Mouse (Mus musculus) stomach, adult 2 months (tissue): ENCODE measurements around the gene Tubgcp3. TPM values are rescaled to one million over a fixed set of nuclear protein-coding genes. Genes with fewer than 3 reads are reported as not detected.

Experiments
- polyA plus RNA-seq: library from polyadenylated mRNA; depleted of rRNA; stranded (reverse); fragments of >200 nt; gene quantifications from 2 replicates; pipeline ENCODE4 v1.2.3, GENCODE M21; 2012; rRNA removed

Gene Tubgcp3
- polyA plus RNA-seq: 11.0 and 20.8 TPM in 2 replicates

DNA sequence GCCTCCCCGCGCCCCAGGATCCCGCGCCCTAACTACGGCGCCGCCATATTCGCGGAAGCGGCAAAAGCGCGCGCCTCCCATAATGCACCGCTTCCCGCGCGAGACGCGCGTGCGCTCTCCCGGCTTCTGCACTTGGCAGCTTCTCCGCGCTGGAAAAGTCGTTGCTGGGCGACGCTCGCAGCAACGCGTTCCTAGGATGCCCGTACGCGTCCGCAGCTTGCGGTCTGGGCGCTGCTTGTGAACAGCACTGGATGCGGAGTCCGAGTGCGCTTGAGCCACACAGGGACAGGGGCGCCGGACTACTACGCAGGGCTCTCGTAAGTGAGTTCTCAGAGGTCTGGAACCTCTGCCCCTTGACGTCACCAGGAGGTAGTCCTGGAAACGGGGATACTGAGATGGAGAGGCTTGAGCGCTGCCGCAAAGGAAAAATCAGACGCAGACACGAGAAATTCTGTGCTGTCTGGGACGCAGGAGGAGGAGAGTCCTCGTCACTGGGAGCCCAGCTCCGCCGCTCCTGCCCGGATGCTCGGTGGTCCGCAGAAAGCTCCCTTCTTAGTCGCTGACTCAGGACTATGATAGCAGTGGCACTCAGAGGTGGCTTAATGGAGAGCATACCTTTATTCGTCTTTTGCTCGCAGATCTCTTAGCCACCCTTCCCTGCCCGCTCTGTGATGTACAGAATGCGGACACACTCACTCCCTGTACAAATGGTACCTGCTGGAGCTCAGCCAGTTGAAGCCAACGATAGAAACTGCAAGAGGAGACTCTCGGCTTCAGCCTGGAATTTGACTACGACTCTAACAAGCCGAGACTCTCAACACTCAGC, at the start of gene Tubgcp3:
TSS of gene Tubgcp3 (minus strand) at position 193 of the 826 bp plus-strand sequence.

DNA sequence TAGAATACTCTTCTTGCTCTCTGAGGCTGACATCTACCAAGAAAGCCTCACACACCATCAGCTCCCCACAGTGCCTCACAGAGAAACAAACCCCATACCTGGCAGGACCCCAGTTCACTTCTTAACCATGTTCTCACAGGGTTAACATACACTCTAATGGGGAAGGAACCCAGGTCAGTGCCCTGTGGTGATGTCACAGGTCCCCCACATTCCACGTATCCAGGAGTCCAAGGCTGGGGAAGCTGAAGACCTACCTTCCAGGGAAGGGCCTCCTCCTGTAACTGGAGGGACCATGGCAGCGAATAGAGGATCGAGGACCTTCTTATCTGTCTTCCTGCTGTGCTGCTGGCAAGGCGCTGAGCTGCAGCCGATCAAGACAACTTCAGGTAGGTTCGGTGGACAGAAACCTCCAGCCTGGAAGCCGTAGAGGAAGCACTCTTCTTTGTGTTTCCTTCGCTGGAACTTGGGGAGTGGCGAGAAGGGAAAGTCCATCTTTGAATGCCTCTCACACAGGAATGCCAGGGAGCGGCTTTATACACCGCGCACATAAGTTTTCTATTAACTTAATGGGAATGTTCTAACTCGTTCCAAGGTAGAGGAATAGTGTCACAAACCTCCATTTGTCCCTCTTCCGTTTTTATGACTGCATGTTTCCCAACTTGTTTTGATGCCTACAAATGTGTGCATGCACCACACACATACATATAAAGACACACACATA, 99.1 kb downstream of the Tubgcp3 start, which contains the start of gene Spaca7:
TSS of gene Spaca7 (plus strand) at position 216 of the 721 bp plus-strand sequence.

Other genes with a start within 250 kb of the Tubgcp3 start
- not detected in 2 replicates for gene Spaca7, start 99.2 kb downstream of the Tubgcp3 start, polyA plus RNA-seq
- gene Atp11a, start 84.8 kb upstream of the Tubgcp3 start, polyA plus RNA-seq: 15.4 and 18.1 TPM in 2 replicates
- 6.8 and 9.5 TPM in 2 replicates for gene Mcf2l, start 201.6 kb upstream of the Tubgcp3 start, polyA plus RNA-seq